Mouse (Mus musculus) retina, embryonic 14.5 days (tissue): ENCODE results near the gene Eif3c.

ENCODE experiments used
- DNase-seq: peaks from one replicate; pipeline ENCODE4 v3.0.0-alpha.2; 2015; ENCODE audit warnings: low spot score

Eif3c gene

GRCm38 (mm10) chr7:126566094-126566765, at the start of gene Eif3c:
Gene Eif3c (minus strand): TSS chr7:126566411.
- DNase-seq: peak; percentile 93

- no peak for DNase-seq
These were observed 46.5 kb upstream of the Eif3c start for GRCm38 (mm10) chr7:126612736-126613135.

- no peak for DNase-seq
These were observed 41.6 kb upstream of the Eif3c start for GRCm38 (mm10) chr7:126607796-126608195.

- no peak for DNase-seq
These were observed 40.9 kb upstream of the Eif3c start for GRCm38 (mm10) chr7:126607064-126607463.

- DNase-seq: no peak
These were observed 40.4 kb upstream of the Eif3c start for GRCm38 (mm10) chr7:126606611-126607010.

GRCm38 (mm10) chr7:126602650-126603049, 36.4 kb upstream of the Eif3c start:
- DNase-seq: no peak

- no peak for DNase-seq
These were observed 35.7 kb upstream of the Eif3c start for GRCm38 (mm10) chr7:126601896-126602295.

- no peak for DNase-seq
These were observed 32.7 kb upstream of the Eif3c start for GRCm38 (mm10) chr7:126598919-126599318.

- DNase-seq: no peak
These were observed 30.2 kb upstream of the Eif3c start for GRCm38 (mm10) chr7:126596414-126596813.

- no peak for DNase-seq
These were observed 29.7 kb upstream of the Eif3c start for GRCm38 (mm10) chr7:126595890-126596289.

- no peak for DNase-seq
These were observed 28.8 kb upstream of the Eif3c start, which contains the start of gene Il27 for GRCm38 (mm10) chr7:126594862-126595561. Gene Il27 (minus strand): TSS chr7:126594941.

GRCm38 (mm10) chr7:126587779-126588178, 21.6 kb upstream of the Eif3c start:
- peak; percentile 83 for DNase-seq

- DNase-seq: no peak
These were observed 20.6 kb upstream of the Eif3c start for GRCm38 (mm10) chr7:126586839-126587238.

- DNase-seq: no peak
These were observed 19.5 kb upstream of the Eif3c start, which contains the start of gene Cln3 for GRCm38 (mm10) chr7:126585717-126586116. Gene Cln3 (minus strand): TSS chr7:126585817.

- DNase-seq: no peak
These were observed 18.3 kb upstream of the Eif3c start, which contains the start of gene Apobr for GRCm38 (mm10) chr7:126584506-126584977. Gene Apobr (plus strand): TSS chr7:126584942.

GRCm38 (mm10) chr7:126583761-126584160, 17.6 kb upstream of the Eif3c start:
- peak; percentile 13 for DNase-seq

- DNase-seq: peak; percentile 92
These were observed 17.1 kb upstream of the Eif3c start for GRCm38 (mm10) chr7:126583251-126583709.

- peak; percentile 44 for DNase-seq
These were observed 16.5 kb upstream of the Eif3c start for GRCm38 (mm10) chr7:126582759-126583158.

- DNase-seq: no peak
These were observed 15.4 kb upstream of the Eif3c start for GRCm38 (mm10) chr7:126581661-126582060.

GRCm38 (mm10) chr7:126579172-126579571, 13.0 kb upstream of the Eif3c start:
- DNase-seq: peak; percentile 61

- peak; percentile 64 for DNase-seq
These were observed 10.7 kb upstream of the Eif3c start for GRCm38 (mm10) chr7:126576946-126577345.

GRCm38 (mm10) chr7:126565693-126566092, 518 bp downstream of the Eif3c start:
- peak; percentile 19 for DNase-seq

GRCm38 (mm10) chr7:126556635-126557034, 9.6 kb downstream of the Eif3c start:
- DNase-seq: no peak
